Mouse (Mus musculus) intestine, embryonic 15.5 days (tissue): ENCODE results near the gene Arhgef9. TPM values are rescaled to one million over a fixed set of nuclear protein-coding genes. Genes with fewer than 3 reads are reported as not detected.

Source experiments
- ATAC-seq: fragments of 200-750 bp; cut with Nextera tagmentation; 2 replicates; pipeline ENCODE4 v1.8.0; 2017; ENCODE audit warnings: moderate TSS enrichment, moderate library complexity
- H3K27ac ChIP-seq: fragments of 300-500 bp; sonication (generic); 2 replicates; pipeline ENCODE4 v1.5.1; 2015; ENCODE audit warnings: mild to moderate bottlenecking, inconsistent platforms
- H3K27me3 ChIP-seq: fragments of 300-500 bp; sonication (generic); replicated peaks from 2 replicates; pipeline ENCODE4 v1.6.1; 2015; ENCODE audit warnings: inconsistent platforms
- H3K36me3 ChIP-seq: fragments of 300-500 bp; sonication (generic); 2 replicates; pipeline ENCODE4 v1.6.1; 2015; ENCODE audit warnings: inconsistent platforms
- H3K4me1 ChIP-seq: fragments of 300-500 bp; sonication (generic); replicated peaks from 2 replicates; pipeline ENCODE4 v1.6.1; 2015; ENCODE audit warnings: inconsistent platforms
- H3K4me2 ChIP-seq: fragments of 300-500 bp; sonication (generic); replicated peaks from 2 replicates; pipeline ENCODE4 v1.6.1; 2015; ENCODE audit warnings: mild to moderate bottlenecking, inconsistent platforms
- H3K4me3 ChIP-seq: fragments of 300-500 bp; sonication (generic); replicated peaks from 2 replicates; pipeline ENCODE4 v1.5.1; 2015; ENCODE audit warnings: inconsistent platforms
- H3K9ac ChIP-seq: fragments of 300-500 bp; sonication (generic); 2 replicates; pipeline ENCODE4 v1.6.1; 2015; ENCODE audit warnings: inconsistent platforms
- H3K9me3 ChIP-seq: fragments of 300-500 bp; sonication (generic); 2 replicates; pipeline ENCODE4 v1.6.1; 2016; ENCODE audit warnings: inconsistent platforms
- WGBS: fragments of 180-500 bp; shearing (Covaris S2); methylation state at CpG from one replicate; pipeline ENCODE4 v1.1.7; 2015; 5-methylcytosine and 5-hydroxymethylcytosine counted together
- polyA plus RNA-seq: library from polyadenylated mRNA; unstranded; fragments of >200 nt; fragmentation: Nextera tagmentation; extraction: Ambion mirVana; gene quantifications from 2 replicates; pipeline ENCODE4 v1.2.1, GENCODE M21; 2015

Gene Arhgef9
- 8.8 and 10.6 TPM in 2 replicates for polyA plus RNA-seq

GRCm38 (mm10) chrX:95196104-95196919 is at the start of gene Arhgef9:
TSS of gene Arhgef9 (minus strand) at chrX:95196856.
- Histone ChIP-seq H3K27ac (no peak within 1 kb of the TSS), H3K27me3 (no peaks in the 10 kb centered on the region), H3K4me3 (peak within 1 kb of the TSS; percentile 36), H3K4me2 (peak within 1 kb of the TSS; percentile 67), H3K4me1 (no peaks in the 10 kb centered on the region), H3K9me3 (no peaks in the 10 kb centered on the region), H3K9ac (peak within 1 kb of the TSS; percentile 42), H3K36me3 (no peaks in the 10 kb centered on the region)
- WGBS, result 33% methylated on average over 24 of the region's 24 CpGs
- ATAC-seq, result peak; percentile 69; the same call in 1 of the 2 replicates

- Histone ChIP-seq H3K27ac (no peak overlapping the region), H3K4me1 (no peaks in the 10 kb centered on the region), H3K4me2 (no peak overlapping the region), H3K27me3 (no peaks in the 10 kb centered on the region), H3K9ac (no peak overlapping the region), H3K36me3 (no peaks in the 10 kb centered on the region), H3K4me3 (no peak overlapping the region), H3K9me3 (no peaks in the 10 kb centered on the region)
- ATAC-seq, result no peak
Observed at GRCm38 (mm10) chrX:95238896-95239295, 42.2 kb upstream of the Arhgef9 start.

- Histone ChIP-seq H3K27me3 (no peaks in the 10 kb centered on the region), H3K9ac (no peak overlapping the region), H3K4me1 (no peaks in the 10 kb centered on the region), H3K4me3 (peak overlapping the region; percentile 36), H3K4me2 (peak overlapping the region; percentile 67), H3K27ac (no peak overlapping the region), H3K9me3 (no peaks in the 10 kb centered on the region), H3K36me3 (no peaks in the 10 kb centered on the region)
- ATAC-seq, result no peak
- WGBS, result 56% methylated on average over 3 of the region's 3 CpGs
Observed at GRCm38 (mm10) chrX:95195363-95196103, 1.1 kb downstream of the Arhgef9 start.

GRCm38 (mm10) chrX:95175978-95176377 is 20.7 kb downstream of the Arhgef9 start:
- no peak for ATAC-seq
- no peak overlapping the region for H3K9ac ChIP-seq
- H3K4me2 ChIP-seq, result no peak overlapping the region
- 19% methylated on average over 3 of the region's 3 CpGs for WGBS
- no peaks in the 10 kb centered on the region for H3K4me1 ChIP-seq
- H3K4me3 ChIP-seq, result no peak overlapping the region
- no peaks in the 10 kb centered on the region for H3K9me3 ChIP-seq
- no peaks in the 10 kb centered on the region for H3K27me3 ChIP-seq
- no peak overlapping the region for H3K27ac ChIP-seq
- H3K36me3 ChIP-seq, result no peaks in the 10 kb centered on the region

GRCm38 (mm10) chrX:95166317-95166716 is 30.3 kb downstream of the Arhgef9 start:
- H3K4me3 ChIP-seq, result peak overlapping the region; percentile 47
- H3K27ac ChIP-seq, result peak overlapping the region; percentile 76; the same call in 1 of the 2 replicates
- H3K9me3 ChIP-seq, result no peaks in the 10 kb centered on the region
- peak; percentile 98 for ATAC-seq
- H3K36me3 ChIP-seq, result no peaks in the 10 kb centered on the region
- WGBS, result 20% methylated on average over 16 of the region's 16 CpGs
- peak overlapping the region; percentile 56 for H3K4me2 ChIP-seq
- H3K4me1 ChIP-seq, result no peaks in the 10 kb centered on the region
- no peaks in the 10 kb centered on the region for H3K27me3 ChIP-seq
- H3K9ac ChIP-seq, result peak overlapping the region; percentile 41

GRCm38 (mm10) chrX:95165671-95166127 is 31.0 kb downstream of the Arhgef9 start:
- Histone ChIP-seq H3K27ac (peak overlapping the region; percentile 76; the same call in 1 of the 2 replicates), H3K9me3 (no peaks in the 10 kb centered on the region), H3K4me3 (peak overlapping the region; percentile 47), H3K27me3 (no peaks in the 10 kb centered on the region), H3K4me2 (peak overlapping the region; percentile 56), H3K9ac (peak overlapping the region; percentile 41), H3K4me1 (no peaks in the 10 kb centered on the region), H3K36me3 (no peaks in the 10 kb centered on the region)
- ATAC-seq, result peak; percentile 64
- 29% methylated on average over 9 of the region's 9 CpGs for WGBS

GRCm38 (mm10) chrX:95164140-95164539 is 32.5 kb downstream of the Arhgef9 start:
- ATAC-seq, result no peak
- 67% methylated on average over 6 of the region's 6 CpGs for WGBS

GRCm38 (mm10) chrX:95163452-95163851 is 33.2 kb downstream of the Arhgef9 start:
- Histone ChIP-seq H3K27me3 (no peaks in the 10 kb centered on the region), H3K9ac (no peak overlapping the region), H3K4me3 (no peak overlapping the region), H3K4me1 (no peaks in the 10 kb centered on the region), H3K27ac (no peak overlapping the region), H3K4me2 (no peak overlapping the region), H3K9me3 (no peaks in the 10 kb centered on the region), H3K36me3 (no peaks in the 10 kb centered on the region)
- ATAC-seq, result peak; percentile 73; the same call in 1 of the 2 replicates

More at GRCm38 (mm10) chrX:95164140-95164539, 32.5 kb downstream of the Arhgef9 start:
- H3K9me3 ChIP-seq, result no peaks in the 10 kb centered on the region
- H3K4me2 ChIP-seq, result peak overlapping the region; percentile 6; the same call in 1 of the 2 replicates
- no peak overlapping the region for H3K9ac ChIP-seq
- H3K4me1 ChIP-seq, result no peaks in the 10 kb centered on the region
- H3K27ac ChIP-seq, result no peak overlapping the region; the same call in 1 of the 2 replicates
- H3K27me3 ChIP-seq, result no peaks in the 10 kb centered on the region
- H3K4me3 ChIP-seq, result no peak overlapping the region
- H3K36me3 ChIP-seq, result no peaks in the 10 kb centered on the region

- Histone ChIP-seq H3K9me3 (no peaks in the 10 kb centered on the region), H3K4me2 (no peak overlapping the region), H3K36me3 (no peaks in the 10 kb centered on the region), H3K27ac (no peak overlapping the region), H3K4me3 (no peak overlapping the region), H3K9ac (no peak overlapping the region), H3K4me1 (no peaks in the 10 kb centered on the region), H3K27me3 (no peaks in the 10 kb centered on the region)
- no peak for ATAC-seq
- 49% methylated on average over 9 of the region's 9 CpGs for WGBS
Observed at GRCm38 (mm10) chrX:95156833-95157386, 39.7 kb downstream of the Arhgef9 start.

GRCm38 (mm10) chrX:95138636-95139035 is 58.0 kb downstream of the Arhgef9 start:
- WGBS, result 76% methylated on average over 4 of the region's 4 CpGs
- no peaks in the 10 kb centered on the region for H3K4me1 ChIP-seq
- no peak overlapping the region for H3K27ac ChIP-seq
- H3K4me2 ChIP-seq, result no peak overlapping the region
- H3K4me3 ChIP-seq, result no peak overlapping the region
- no peaks in the 10 kb centered on the region for H3K9me3 ChIP-seq
- ATAC-seq, result no peak
- H3K36me3 ChIP-seq, result no peaks in the 10 kb centered on the region
- H3K9ac ChIP-seq, result no peak overlapping the region
- H3K27me3 ChIP-seq, result no peaks in the 10 kb centered on the region

GRCm38 (mm10) chrX:95133502-95133901 is 63.2 kb downstream of the Arhgef9 start:
- Histone ChIP-seq H3K9ac (no peak overlapping the region), H3K9me3 (no peaks in the 10 kb centered on the region), H3K27ac (no peak overlapping the region), H3K36me3 (no peaks in the 10 kb centered on the region), H3K27me3 (no peaks in the 10 kb centered on the region), H3K4me2 (no peak overlapping the region), H3K4me3 (no peak overlapping the region), H3K4me1 (no peaks in the 10 kb centered on the region)
- WGBS, result 83% methylated on average over 5 of the region's 5 CpGs
- no peak for ATAC-seq

- H3K4me2 ChIP-seq, result no peak overlapping the region
- no peak for ATAC-seq
- no peak overlapping the region for H3K9ac ChIP-seq
- H3K4me1 ChIP-seq, result no peaks in the 10 kb centered on the region
- no peak overlapping the region for H3K27ac ChIP-seq
- no peaks in the 10 kb centered on the region for H3K9me3 ChIP-seq
- no peaks in the 10 kb centered on the region for H3K36me3 ChIP-seq
- H3K4me3 ChIP-seq, result no peak overlapping the region
- WGBS, result 86% methylated on average over 1 of the region's 1 CpGs
- no peaks in the 10 kb centered on the region for H3K27me3 ChIP-seq
Observed at GRCm38 (mm10) chrX:95132996-95133395, 63.7 kb downstream of the Arhgef9 start.
